Mouse (Mus musculus): ENCODE measurements around the gene Cyld.

DNA sequence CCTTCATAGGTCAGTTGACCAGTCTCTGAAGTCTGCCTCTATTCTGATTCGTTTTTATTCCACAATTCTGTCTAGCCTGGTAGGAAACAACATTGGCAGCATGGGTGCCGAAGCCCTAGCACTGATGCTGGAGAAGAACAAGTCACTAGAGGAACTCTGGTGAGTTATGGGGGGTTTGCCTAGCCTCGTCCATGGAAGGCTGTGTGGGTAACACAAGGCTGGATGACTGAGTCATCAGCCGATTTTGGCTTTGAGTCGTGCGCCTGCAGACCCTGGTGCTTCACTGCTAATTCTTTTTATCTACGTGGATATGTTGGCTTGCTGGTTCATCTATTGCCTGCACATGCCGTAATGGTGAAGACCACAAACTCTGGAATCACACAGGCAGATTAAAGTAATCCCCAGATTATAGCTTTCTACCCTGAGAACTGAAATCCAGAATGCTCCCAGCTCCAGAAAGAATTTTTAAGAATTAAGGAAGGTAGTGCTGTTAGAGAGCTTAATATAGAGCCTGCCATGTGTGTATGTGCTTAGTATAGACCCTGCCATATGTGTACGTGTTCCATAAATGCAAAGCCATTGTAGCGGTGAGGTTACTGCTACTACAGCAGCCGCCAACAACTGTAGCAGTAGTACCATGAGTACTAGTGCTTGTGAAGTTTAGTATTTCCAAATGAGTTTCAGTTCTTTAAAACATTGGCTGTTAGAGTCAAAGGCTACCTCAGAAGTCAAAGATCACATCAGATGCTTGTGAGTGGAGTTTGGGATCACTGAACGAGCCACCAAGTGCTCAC lies 21.3 kb upstream of the Cyld start:
- TF ChIP-seq CTCF (IDR thresholded peaks at IDR 0.05; ENCODE audit: insufficient read depth, low read depth, low read length), result no peak
- TF ChIP-seq POLR2A (IDR thresholded peaks at IDR 0.05; ENCODE audit: insufficient read depth, low read depth, low read length), result no peak

All from olfactory bulb, adult 2 months (tissue).